Mouse (Mus musculus): ENCODE results near the gene Slc37a4.

DNA sequence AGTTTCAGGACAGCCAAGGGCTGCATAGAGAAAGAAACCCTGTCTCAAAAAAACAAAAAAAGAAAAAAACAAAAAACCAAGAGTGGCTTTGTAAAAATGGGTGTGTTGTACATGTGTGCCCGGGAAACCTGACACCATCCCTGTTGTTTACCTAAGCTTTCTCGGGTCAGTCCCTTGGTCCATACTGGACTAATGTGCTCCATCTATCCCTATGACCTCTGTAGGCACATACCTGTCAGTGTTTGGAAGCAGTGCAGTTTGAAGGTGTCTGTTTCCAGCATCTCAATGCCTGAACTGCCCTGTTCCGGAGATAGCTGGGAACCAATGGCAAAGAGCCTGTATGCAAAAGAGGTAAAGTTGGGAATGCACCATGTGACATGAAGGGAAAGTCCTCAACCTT, 8.4 kb downstream of the Slc37a4 start:
- TF ChIP-seq POLR2A (IDR thresholded peaks at IDR 0.05; ENCODE audit: insufficient read depth, low read depth, low read length) (no peak), EP300 (IDR thresholded peaks at IDR 0.05; ENCODE audit: insufficient read depth, low read depth, low read length) (no peak)
